Mouse (Mus musculus): ENCODE measurements around the gene Glg1. TPM values are rescaled to one million over a fixed set of nuclear protein-coding genes. Genes with fewer than 3 reads are reported as not detected.

Glg1 gene
- polyA plus RNA-seq (2012; rRNA removed): 10.2 and 12.0 TPM in 2 replicates

DNA sequence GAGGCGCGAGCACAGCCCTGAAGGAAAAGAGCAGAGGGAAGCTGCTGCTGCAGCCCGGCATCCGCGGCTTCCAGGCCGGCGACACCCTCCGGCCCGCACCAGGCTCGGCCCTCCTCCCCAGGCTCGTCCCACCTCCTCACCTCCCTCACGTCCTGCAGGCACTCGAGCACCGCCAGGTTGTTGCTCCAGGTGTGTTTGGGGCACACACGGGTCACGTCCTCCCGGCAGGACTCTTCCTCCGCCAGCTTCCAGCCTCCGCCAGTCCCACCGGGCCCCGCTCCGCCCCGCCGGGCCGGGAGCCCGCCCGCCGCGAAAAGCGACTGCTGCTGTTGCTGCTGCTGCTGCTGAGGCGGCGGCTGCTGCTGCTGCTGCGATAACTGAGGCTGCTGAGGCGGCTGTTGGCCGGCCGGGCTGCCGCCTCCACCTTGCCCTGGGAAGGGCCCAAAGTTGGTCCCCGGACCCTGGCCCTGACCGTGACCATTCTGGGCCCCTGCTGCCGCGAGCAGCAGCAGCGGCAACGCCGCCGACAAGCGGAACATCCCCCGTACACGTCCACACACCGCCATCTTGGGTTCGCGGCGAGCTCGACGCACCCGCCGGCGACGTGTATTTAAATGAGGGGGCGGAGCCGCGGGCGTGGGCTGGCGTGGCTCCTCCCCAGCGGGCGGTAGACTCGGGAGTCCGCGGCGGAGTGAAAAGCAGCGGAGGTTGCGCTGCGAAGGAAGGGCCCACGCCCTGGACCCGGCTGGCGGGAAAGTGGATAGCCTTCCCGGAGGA, at the start of gene Glg1:
Gene Glg1 (minus strand): TSS at position 586 of the 777 bp plus-strand sequence.

DNA sequence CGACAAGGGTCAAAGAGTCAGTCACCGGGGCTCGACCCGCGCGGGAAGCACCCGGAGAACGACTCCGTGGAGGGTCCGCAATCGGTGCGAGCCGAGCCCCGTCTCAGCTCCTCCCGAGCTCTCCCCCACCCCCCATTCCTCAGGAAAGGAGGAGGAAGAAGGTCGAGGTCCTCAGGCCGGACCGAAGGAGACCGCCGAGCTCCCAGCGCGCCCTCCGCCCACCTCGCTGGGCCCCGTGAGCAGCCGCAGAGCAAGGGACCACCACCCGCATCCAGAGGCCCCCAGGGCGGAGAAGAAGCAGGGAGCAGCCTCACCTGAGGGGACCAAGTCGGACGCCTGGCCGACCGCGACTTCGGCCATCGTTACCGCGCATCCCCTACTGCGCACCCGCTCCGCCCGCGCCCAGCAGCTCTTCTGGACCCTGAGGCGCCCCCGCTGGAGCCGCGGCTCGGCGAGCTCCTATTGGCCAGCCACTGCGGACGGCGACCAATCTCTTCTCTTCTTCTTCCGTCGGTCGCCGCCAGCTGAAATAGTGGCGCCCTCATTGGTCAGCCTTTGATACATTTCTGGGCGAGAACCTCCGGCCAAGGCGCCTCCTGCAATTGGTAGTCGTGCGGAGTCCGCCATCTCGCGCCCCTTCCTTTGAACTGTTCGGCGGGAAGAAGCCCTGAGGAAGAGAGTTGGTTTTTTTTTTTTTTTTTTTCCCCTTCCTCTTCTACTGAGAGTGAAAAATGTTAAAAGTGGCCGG, 41.0 kb upstream of the Glg1 start, which contains the start of gene Rfwd3:
Gene Rfwd3 (minus strand): TSS at position 402 of the 748 bp plus-strand sequence.

Other genes with a start within 250 kb of the Glg1 start
- 0.42 and 1.1 TPM in 2 replicates for gene Ddx19b, start 227.5 kb downstream of the Glg1 start, polyA plus RNA-seq (2012; rRNA removed)
- gene Aars, start 226.1 kb downstream of the Glg1 start, polyA plus RNA-seq (2012; rRNA removed): 10.6 and 13.0 TPM in 2 replicates
- gene Exosc6, start 202.9 kb downstream of the Glg1 start, polyA plus RNA-seq (2012; rRNA removed): 7.4 and 26.5 TPM in 2 replicates
- not detected in 2 replicates for gene Clec18a, start 166.8 kb downstream of the Glg1 start, polyA plus RNA-seq (2012; rRNA removed)
- gene Pdpr, start 164.6 kb downstream of the Glg1 start, polyA plus RNA-seq (2012; rRNA removed): 2.5 and 3.4 TPM in 2 replicates
- 1.9 and 2.4 TPM in 2 replicates for gene Rfwd3, start 41.0 kb upstream of the Glg1 start, polyA plus RNA-seq (2012; rRNA removed)
- gene Mlkl, start 79.0 kb upstream of the Glg1 start, polyA plus RNA-seq (2012; rRNA removed): 0.27 and 0.67 TPM in 2 replicates
- gene Fa2h, start 134.6 kb upstream of the Glg1 start, polyA plus RNA-seq (2012; rRNA removed): 95.8 and 165 TPM in 2 replicates